Mouse (Mus musculus): ENCODE measurements at regions not wholly inside any gene's neighbourhood (a gene's known extent, or its start where the extent isn't known, plus 50 kb on each side); places are given as distances from the start of the nearest gene placed in this dataset. TPM values are rescaled to one million over a fixed set of nuclear protein-coding genes. Genes with fewer than 3 reads are reported as not detected.

- no peak for DNase-seq (ENCODE audit: low spot score in 2 of 2)
These were observed 354.4 kb downstream of the Xylt1 start for GRCm38 (mm10) chr7:117734994-117735698.

GRCm38 (mm10) chr7:117729067-117729466 is 348.3 kb downstream of the Xylt1 start:
- DNase-seq (ENCODE audit: low spot score in 2 of 2): no peak

Small RNAs in the stretch of these regions (microRNA-seq; reads per million reads assigned to microRNA genes)
- gene Gm24063: not detected
